ENCODE assay signal across 21 mouse cellular contexts in genomic region chr2:135863391-135864076, GRCm38 (mm10).
DNase-seq lines count a peak whose midpoint lies in the region; ATAC-seq and TF ChIP-seq lines count a peak whose summit lies in the region.
"Had no signal": no experiment of that assay in that cellular context is flagged by ENCODE, and none has a peak within 500 bp of the region (broad histone marks: within the 10 kb centered on the region; RNA-seq: fewer than 3 reads in every experiment).

No protein-coding gene starts in this region.

- H3K9me3 ChIP-seq in heart, embryonic 16.5 days (replicated peaks; ENCODE audit: control insufficient read depth, low read length): no peaks in the 10 kb centered on the region
- no peaks in the 10 kb centered on the region for H3K9me3 ChIP-seq in heart, embryonic 10.5 days
- no peaks in the 10 kb centered on the region for H3K9me3 ChIP-seq in kidney, embryonic 14.5 days (ENCODE audit: control insufficient read depth, low read length)
- H3K9me3 ChIP-seq: embryonic facial prominence, embryonic 12.5 days; hindbrain, embryonic 13.5 days; megakaryocyte, embryonic 14.5 days had no signal

- no peak overlapping the region for H3K9ac ChIP-seq in heart, embryonic 16.5 days (ENCODE audit: low read length)
- H3K9ac ChIP-seq in kidney, embryonic 14.5 days (ENCODE audit: low read depth, low read length): no peak overlapping the region
- H3K9ac ChIP-seq: embryonic facial prominence, embryonic 12.5 days; hindbrain, embryonic 13.5 days had no signal

- no peaks in the 10 kb centered on the region for H3K27me3 ChIP-seq in heart, embryonic 16.5 days (ENCODE audit: control insufficient read depth, insufficient read depth, low read length)
- H3K27me3 ChIP-seq in heart, embryonic 10.5 days (ENCODE audit: insufficient read depth, poor library complexity, severe bottlenecking): no peaks in the 10 kb centered on the region
- H3K27me3 ChIP-seq in kidney, embryonic 14.5 days (ENCODE audit: control insufficient read depth, insufficient read depth, low read length): no peaks in the 10 kb centered on the region
- H3K27me3 ChIP-seq in C2C12 (ENCODE audit: control insufficient read depth, insufficient read depth, insufficient read length): no peaks in the 10 kb centered on the region
- H3K27me3 ChIP-seq: embryonic facial prominence, embryonic 12.5 days; hindbrain, embryonic 13.5 days; megakaryocyte, embryonic 14.5 days had no signal

- H3K79me3 ChIP-seq in C2C12 (ENCODE audit: low read depth): no peaks in the 10 kb centered on the region

- peaks cover 24% of the 10 kb centered on the region for H3K4me1 ChIP-seq in heart, embryonic 16.5 days (ENCODE audit: control insufficient read depth, insufficient read depth, low read length)
- peaks cover 23% of the 10 kb centered on the region for H3K4me1 ChIP-seq in heart, embryonic 10.5 days
- no peaks in the 10 kb centered on the region for H3K4me1 ChIP-seq in kidney, embryonic 14.5 days (ENCODE audit: control insufficient read depth, insufficient read depth, low read length)

- DNase-seq in heart, embryonic 10.5 days (ENCODE audit: low spot score): no peak
- peak; percentile 23 for DNase-seq in kidney, postnatal 14 days
- peak; percentile 76 for DNase-seq in adipocyte (ENCODE audit: low spot score)
- DNase-seq in c-Kit-positive CD71-positive TER-119-positive erythroid progenitor cells, embryonic 14.5 days (ENCODE audit: low spot score): no peak
- no peak for DNase-seq in layer of hippocampus, adult 11-12 months (ENCODE audit: low spot score)
- DNase-seq: adrenal gland, postnatal 36 days; cerebellum, adult 8-10 months; heart, postnatal 10 days; layer of hippocampus, postnatal 36 days; liver; lung, adult 18-20 months; right cerebral cortex, postnatal 25 days; thymus, adult 2 months had no signal

- H3K4me3 ChIP-seq in heart, embryonic 16.5 days (ENCODE audit: low read length): no peak overlapping the region
- H3K4me3 ChIP-seq in heart, embryonic 10.5 days: no peak overlapping the region
- H3K4me3 ChIP-seq in kidney, embryonic 14.5 days (ENCODE audit: low read length): no peak overlapping the region
- H3K4me3 ChIP-seq in C2C12 (ENCODE audit: insufficient read depth, poor library complexity, severe bottlenecking): no peak overlapping the region
- H3K4me3 ChIP-seq: embryonic facial prominence, embryonic 12.5 days; hindbrain, embryonic 13.5 days; megakaryocyte, embryonic 14.5 days had no signal

- H3K27ac ChIP-seq in heart, embryonic 16.5 days (ENCODE audit: low read length): 0 out of 2 replicates have a peak overlapping the region, but pooled peaks have one; percentile 9
- H3K27ac ChIP-seq in heart, embryonic 10.5 days: no peak overlapping the region
- no peak overlapping the region for H3K27ac ChIP-seq in kidney, embryonic 14.5 days (ENCODE audit: low read depth, low read length)
- H3K27ac ChIP-seq: embryonic facial prominence, embryonic 12.5 days; hindbrain, embryonic 13.5 days had no signal

- no peak overlapping the region for H3K4me2 ChIP-seq in heart, embryonic 16.5 days (ENCODE audit: low read depth, low read length)
- no peak overlapping the region for H3K4me2 ChIP-seq in kidney, embryonic 14.5 days (replicated peaks; ENCODE audit: low read depth, low read length)
- H3K4me2 ChIP-seq: embryonic facial prominence, embryonic 12.5 days; hindbrain, embryonic 13.5 days had no signal

- no peak overlapping the region for H3ac ChIP-seq in C2C12 (ENCODE audit: control insufficient read depth, insufficient read length, low read depth)

- H3K79me2 ChIP-seq in C2C12 (ENCODE audit: control insufficient read depth, insufficient read depth): no peaks in the 10 kb centered on the region

- ATAC-seq in heart, embryonic 16.5 days (replicated peaks; ENCODE audit: extremely low read depth, insufficient read depth, low FRiP score): no peak
- ATAC-seq in kidney, embryonic 14.5 days (ENCODE audit: low FRiP score, low TSS enrichment): no peak
- ATAC-seq: forebrain, embryonic 16.5 days; midbrain, embryonic 16.5 days had no signal

- H3K36me3 ChIP-seq in heart, embryonic 16.5 days (ENCODE audit: control insufficient read depth, insufficient read depth): no peaks in the 10 kb centered on the region
- H3K36me3 ChIP-seq in heart, embryonic 10.5 days: no peaks in the 10 kb centered on the region
- H3K36me3 ChIP-seq in kidney, embryonic 14.5 days (ENCODE audit: control insufficient read depth, insufficient read depth, low read length): no peaks in the 10 kb centered on the region
- no peaks in the 10 kb centered on the region for H3K36me3 ChIP-seq in C2C12 (ENCODE audit: control insufficient read depth, insufficient read depth)
- H3K36me3 ChIP-seq: embryonic facial prominence, embryonic 12.5 days; hindbrain, embryonic 13.5 days had no signal

- WGBS in heart, embryonic 16.5 days: 78% methylated on average over 4 of the region's 4 CpGs
- WGBS in heart, embryonic 10.5 days: 77% methylated on average over 4 of the region's 4 CpGs
- 81% methylated on average over 4 of the region's 4 CpGs for WGBS in kidney, embryonic 14.5 days

- TF ChIP-seq CTCF in C2C12 (IDR thresholded peaks at IDR 0.05; ENCODE audit: control insufficient read depth, insufficient read depth, insufficient read length): no peak

TF ChIP-seq in C2C12, 6 proteins besides CTCF, POLR2A, EP300 and RAD21:
- TF ChIP-seq MYOD1 (IDR thresholded peaks at IDR 0.05; ENCODE audit: control insufficient read depth, insufficient read length, low read depth) (peak; percentile 17), MYOG (IDR thresholded peaks at IDR 0.05; ENCODE audit: control insufficient read depth, extremely low read depth, insufficient read length) (no peak), CEBPB (IDR thresholded peaks at IDR 0.05; ENCODE audit: low read depth) (no peak), FOSL1 (IDR thresholded peaks at IDR 0.05; ENCODE audit: insufficient read depth, low read length, poor library complexity, severe bottlenecking) (peak; percentile 33), USF1 (IDR thresholded peaks at IDR 0.05; ENCODE audit: low read depth) (no peak), MAX (IDR thresholded peaks at IDR 0.05) (no peak)

Comparison
In these comparisons a context has a peak if more than half of its experiments do, and no peak if none do; other contexts are left out.
1. DNase-seq: peak in kidney, postnatal 14 days (single experiment) and adipocyte (single experiment); none in heart, embryonic 10.5 days (single experiment), c-Kit-positive CD71-positive TER-119-positive erythroid progenitor cells, embryonic 14.5 days (single experiment) and layer of hippocampus, adult 11-12 months (single experiment).